Mouse (Mus musculus) T-cell, adult 2 months (primary cell): ENCODE measurements around the gene Wdr38.

Experiments used
- DNase-seq: peaks from one replicate; pipeline ENCODE4 v3.0.0; 2022; ENCODE audit warnings: low spot score

Gene Wdr38

GRCm38 (mm10) chr2:38997386-38998374, at the start of gene Wdr38:
Gene Wdr38, plus strand, starts transcription at chr2:38997476.
- DNase-seq = peak; percentile 85

GRCm38 (mm10) chr2:38947566-38947965, 49.7 kb upstream of the Wdr38 start:
- no peak for DNase-seq

- DNase-seq = no peak
Measured at GRCm38 (mm10) chr2:38950281-38950719, 47.0 kb upstream of the Wdr38 start.

- DNase-seq = no peak
Measured at GRCm38 (mm10) chr2:38953152-38953883, 44.0 kb upstream of the Wdr38 start.

- DNase-seq = no peak
Measured at GRCm38 (mm10) chr2:38956062-38956461, 41.2 kb upstream of the Wdr38 start.

GRCm38 (mm10) chr2:38957671-38958223, 39.5 kb upstream of the Wdr38 start:
- DNase-seq = no peak

GRCm38 (mm10) chr2:38964198-38964597, 33.1 kb upstream of the Wdr38 start:
- no peak for DNase-seq

- DNase-seq = no peak
Measured at GRCm38 (mm10) chr2:38969650-38970049, 27.6 kb upstream of the Wdr38 start.

GRCm38 (mm10) chr2:38970057-38970456, 27.2 kb upstream of the Wdr38 start:
- DNase-seq = no peak

GRCm38 (mm10) chr2:38973223-38973622, 24.1 kb upstream of the Wdr38 start:
- DNase-seq = no peak

GRCm38 (mm10) chr2:38973701-38974100, 23.6 kb upstream of the Wdr38 start:
- no peak for DNase-seq

- DNase-seq = no peak
Measured at GRCm38 (mm10) chr2:38974171-38974570, 23.1 kb upstream of the Wdr38 start.

GRCm38 (mm10) chr2:38975181-38975580, 22.1 kb upstream of the Wdr38 start:
- no peak for DNase-seq

GRCm38 (mm10) chr2:38975941-38976805, 21.1 kb upstream of the Wdr38 start:
- DNase-seq = no peak

GRCm38 (mm10) chr2:38977837-38978236, 19.4 kb upstream of the Wdr38 start:
- DNase-seq = no peak

GRCm38 (mm10) chr2:38983456-38983855, 13.8 kb upstream of the Wdr38 start:
- no peak for DNase-seq

GRCm38 (mm10) chr2:38986580-38986979, 10.7 kb upstream of the Wdr38 start:
- DNase-seq = no peak

- DNase-seq = no peak
Measured at GRCm38 (mm10) chr2:38987371-38987770, 9.9 kb upstream of the Wdr38 start.

- DNase-seq = peak; percentile 73
Measured at GRCm38 (mm10) chr2:38987803-38988510, 9.3 kb upstream of the Wdr38 start.

GRCm38 (mm10) chr2:38988929-38989328, 8.3 kb upstream of the Wdr38 start:
- no peak for DNase-seq

- no peak for DNase-seq
Measured at GRCm38 (mm10) chr2:38992004-38992403, 5.3 kb upstream of the Wdr38 start.
